Mouse (Mus musculus) megakaryocyte-erythroid progenitor cell, adult 5-6 weeks (primary cell): ENCODE measurements around the gene Ydjc. TPM values are rescaled to one million over a fixed set of nuclear protein-coding genes. Genes with fewer than 3 reads are reported as not detected.
A peak's percentile ranks its signal among the peaks of the same experiment; 100 is the strongest.

Source experiments
- ATAC-seq: replicated peaks from 2 replicates; pipeline ENCODE4 v1.8.0; 2016; ENCODE audit warnings: mild to moderate bottlenecking, inconsistent platforms; ENCODE audit not compliant: severe bottlenecking, poor library complexity, low FRiP score, low TSS enrichment
- total RNA-seq, 2 experiments: library from RNA; stranded (forward) in 1 of 2; stranded (reverse) in 1 of 2; fragments of 200-1000, 215-1000 nt in 1 of 2; fragments of >200 nt in 1 of 2; fragmentation: Nextera tagmentation in 1 of 2; gene quantifications; 2 replicates each; pipeline ENCODE4 v1.2.3; 2014 to 2017

The Ydjc gene
- total RNA-seq, 2 experiments from 2014 or later = 11.4 to 13.3 TPM

- peak; percentile 60; the same call in 1 of the 2 replicates for ATAC-seq
Measured at GRCm38 (mm10) chr16:17208389-17209361, 64.3 kb downstream of the Ydjc start, which contains the start of gene Rimbp3. Gene Rimbp3 (plus strand): TSS chr16:17208603.

GRCm38 (mm10) chr16:17209404-17209960 is 65.1 kb downstream of the Ydjc start:
- peak; percentile 9; the same call in 1 of the 2 replicates for ATAC-seq

Other genes starting within 250 kb of the Ydjc start
- gene Ppm1f, start 248.2 kb upstream of the Ydjc start, total RNA-seq (2014; fragmentation: Nextera tagmentation) = 6.5 and 6.7 TPM in 2 replicates
- gene Ppm1f, start 248.2 kb upstream of the Ydjc start, total RNA-seq (2017) = 10.1 and 12.1 TPM in 2 replicates
- gene Mapk1, start 161.2 kb upstream of the Ydjc start, total RNA-seq (2014; fragmentation: Nextera tagmentation) = 118 and 181 TPM in 2 replicates
- 140 and 154 TPM in 2 replicates for gene Mapk1, start 161.2 kb upstream of the Ydjc start, total RNA-seq (2017)
- 2.3 and 3.0 TPM in 2 replicates for gene Ypel1, start 74.9 kb upstream of the Ydjc start, total RNA-seq (2014; fragmentation: Nextera tagmentation)
- gene Ypel1, start 74.9 kb upstream of the Ydjc start, total RNA-seq (2017) = 1.7 TPM in 1 of 2 replicates, not detected in the other
- gene Ppil2, start 33.4 kb upstream of the Ydjc start, total RNA-seq (2014; fragmentation: Nextera tagmentation) = 74.1 and 94.8 TPM in 2 replicates
- gene Ppil2, start 33.4 kb upstream of the Ydjc start, total RNA-seq (2017) = 81.5 and 99.2 TPM in 2 replicates
- gene 2610318N02Rik, start 19.5 kb upstream of the Ydjc start, total RNA-seq (2014; fragmentation: Nextera tagmentation) = 36.0 and 78.4 TPM in 2 replicates
- 9.3 and 19.2 TPM in 2 replicates for gene 2610318N02Rik, start 19.5 kb upstream of the Ydjc start, total RNA-seq (2017)
- 20.4 and 21.1 TPM in 2 replicates for gene Sdf2l1, start 12.2 kb upstream of the Ydjc start, total RNA-seq (2014; fragmentation: Nextera tagmentation)
- gene Sdf2l1, start 12.2 kb upstream of the Ydjc start, total RNA-seq (2017) = 29.5 and 40.7 TPM in 2 replicates
- gene Ccdc116, start 2.6 kb downstream of the Ydjc start, total RNA-seq (2014; fragmentation: Nextera tagmentation) = 1.2 and 2.1 TPM in 2 replicates
- gene Ccdc116, start 2.6 kb downstream of the Ydjc start, total RNA-seq (2017) = 0.57 and 0.70 TPM in 2 replicates
- gene Ube2l3, start 58.0 kb downstream of the Ydjc start, total RNA-seq (2014; fragmentation: Nextera tagmentation) = 154 and 221 TPM in 2 replicates
- gene Ube2l3, start 58.0 kb downstream of the Ydjc start, total RNA-seq (2017) = 161 and 163 TPM in 2 replicates
- 0.39 and 0.59 TPM in 2 replicates for gene Rimbp3, start 64.0 kb downstream of the Ydjc start, total RNA-seq (2014; fragmentation: Nextera tagmentation)
- gene Rimbp3, start 64.0 kb downstream of the Ydjc start, total RNA-seq (2017) = 0.23 TPM in 1 of 2 replicates, not detected in the other
- gene Hic2, start 89.0 kb downstream of the Ydjc start, total RNA-seq (2014; fragmentation: Nextera tagmentation) = 1.6 and 2.1 TPM in 2 replicates
- 1.5 and 1.9 TPM in 2 replicates for gene Hic2, start 89.0 kb downstream of the Ydjc start, total RNA-seq (2017)
- gene Tmem191c, start 131.5 kb downstream of the Ydjc start, total RNA-seq (2014; fragmentation: Nextera tagmentation) = 9.2 and 19.0 TPM in 2 replicates
- gene Tmem191c, start 131.5 kb downstream of the Ydjc start, total RNA-seq (2017) = 0.33 and 2.3 TPM in 2 replicates
- not detected in 2 replicates for gene Serpind1, start 186.8 kb downstream of the Ydjc start, total RNA-seq (2014; fragmentation: Nextera tagmentation)
- not detected in 2 replicates for gene Serpind1, start 186.8 kb downstream of the Ydjc start, total RNA-seq (2017)